Mouse (Mus musculus) kidney, embryonic 14.5 days (tissue): ENCODE data around the gene Gipc2. TPM values are rescaled to one million over a fixed set of nuclear protein-coding genes. Genes with fewer than 3 reads are reported as not detected.
A peak's percentile ranks its signal among the peaks of the same experiment; 100 is the strongest.

Experiments used
- ATAC-seq: fragments of 200-750 bp; cut with Nextera tagmentation; 2 replicates; pipeline ENCODE4 v1.8.0; 2017; ENCODE audit warnings: moderate number of reproducible peaks, mild to moderate bottlenecking, moderate TSS enrichment, moderate library complexity; ENCODE audit not compliant: low FRiP score, low TSS enrichment
- H3K27ac ChIP-seq: fragments of 300-500 bp; sonication (generic); 2 replicates; pipeline ENCODE4 v1.5.1; 2014; ENCODE audit warnings: low read depth, mild to moderate bottlenecking, low read length, moderate library complexity, mixed read lengths
- H3K27me3 ChIP-seq: fragments of 300-500 bp; sonication (generic); 2 replicates; pipeline ENCODE4 v1.6.1; 2014; ENCODE audit warnings: mild to moderate bottlenecking, low read length; ENCODE audit not compliant: control insufficient read depth, insufficient read depth
- H3K36me3 ChIP-seq: fragments of 300-500 bp; sonication (generic); 2 replicates; pipeline ENCODE4 v1.6.1; 2014; ENCODE audit warnings: low read length, mixed read lengths; ENCODE audit not compliant: control insufficient read depth, insufficient read depth
- H3K4me1 ChIP-seq: fragments of 300-500 bp; sonication (generic); 2 replicates; pipeline ENCODE4 v1.6.1; 2014; ENCODE audit warnings: low read length, mixed read lengths; ENCODE audit not compliant: control insufficient read depth, insufficient read depth
- H3K4me2 ChIP-seq: fragments of 300-500 bp; sonication (generic); replicated peaks from 2 replicates; pipeline ENCODE4 v1.6.1; 2014; ENCODE audit warnings: low read depth, mild to moderate bottlenecking, low read length
- H3K4me3 ChIP-seq: fragments of 300-500 bp; sonication (generic); 2 replicates; pipeline ENCODE4 v1.5.1; 2014; ENCODE audit warnings: mild to moderate bottlenecking, low read length
- H3K9ac ChIP-seq: fragments of 300-500 bp; sonication (generic); 2 replicates; pipeline ENCODE4 v1.6.1; 2014; ENCODE audit warnings: low read depth, mild to moderate bottlenecking, low read length, moderate library complexity
- H3K9me3 ChIP-seq: fragments of 300-500 bp; sonication (generic); 2 replicates; pipeline ENCODE4 v1.6.1; 2016; ENCODE audit warnings: low read length; ENCODE audit not compliant: control insufficient read depth
- WGBS: fragments of 180-500 bp; shearing (Covaris S2); extraction: QIAGEN DNeasy Blood & Tissue Kit; methylation state at CpG from one replicate; pipeline ENCODE4 v1.1.7; 2014; 5-methylcytosine and 5-hydroxymethylcytosine counted together
- polyA plus RNA-seq: library from polyadenylated mRNA; unstranded; fragments of >200 nt; fragmentation: Nextera tagmentation; extraction: Ambion mirVana; gene quantifications from 2 replicates; pipeline ENCODE4 v1.2.1, GENCODE M21; 2014

Gipc2 gene
- polyA plus RNA-seq, 1 experiment from 2014 or later: 22.2 TPM

DNA sequence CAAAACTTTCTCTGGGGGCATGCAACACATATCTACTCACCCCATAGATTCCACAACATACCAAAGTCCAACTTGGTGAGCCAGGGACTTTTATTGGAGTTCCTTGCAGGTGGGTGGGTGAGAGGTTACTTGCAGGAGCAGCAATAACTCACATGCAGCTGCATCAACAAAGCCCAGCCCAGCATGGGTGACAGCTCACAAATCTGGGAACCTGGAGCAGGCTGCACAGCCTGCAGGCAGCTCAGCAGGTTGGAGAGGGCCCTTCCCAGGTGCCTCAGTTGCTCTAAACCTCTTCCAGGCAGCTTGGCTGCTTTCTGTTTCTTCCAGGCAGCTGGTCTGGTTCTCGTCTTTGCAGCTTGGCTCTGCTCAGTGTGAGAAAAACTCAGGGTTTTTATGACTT, 13.3 kb upstream of the Gipc2 start:
- Histone ChIP-seq H3K4me3 (no peak overlapping the region), H3K9me3 (no peaks in the 10 kb centered on the region), H3K36me3 (peaks cover under 1% of the 10 kb centered on the region; the same call in 1 of the 2 replicates), H3K27ac (no peak overlapping the region), H3K4me2 (no peak overlapping the region), H3K27me3 (no peaks in the 10 kb centered on the region), H3K4me1 (no peaks in the 10 kb centered on the region), H3K9ac (no peak overlapping the region)
- WGBS: 24% methylated on average over 1 of the region's 1 CpGs
- peak; percentile 66 for ATAC-seq

DNA sequence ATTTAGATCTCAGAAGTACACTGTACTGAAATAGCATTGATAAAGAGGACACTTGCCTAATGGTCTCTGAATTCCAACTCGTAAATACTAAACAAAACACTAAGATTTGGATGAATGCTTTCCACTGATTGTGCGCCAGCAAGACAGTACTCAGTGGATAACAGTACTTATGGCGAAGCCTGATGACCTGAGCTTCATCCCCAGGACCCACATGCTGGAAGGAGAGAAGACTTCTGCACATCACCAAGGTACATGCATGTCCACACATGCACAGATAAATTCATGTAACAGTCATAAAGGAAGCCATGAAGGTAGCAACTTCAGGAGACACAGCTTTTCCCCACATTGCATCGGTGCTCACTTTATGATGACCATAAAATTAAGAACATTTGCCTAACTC, 12.8 kb upstream of the Gipc2 start:
- Histone ChIP-seq H3K27me3 (no peaks in the 10 kb centered on the region), H3K4me2 (no peak overlapping the region), H3K36me3 (no peaks in the 10 kb centered on the region), H3K9me3 (no peaks in the 10 kb centered on the region), H3K4me3 (no peak overlapping the region), H3K9ac (no peak overlapping the region), H3K27ac (no peak overlapping the region), H3K4me1 (no peaks in the 10 kb centered on the region)
- no peak for ATAC-seq
- WGBS: 70% methylated on average over 4 of the region's 4 CpGs

DNA sequence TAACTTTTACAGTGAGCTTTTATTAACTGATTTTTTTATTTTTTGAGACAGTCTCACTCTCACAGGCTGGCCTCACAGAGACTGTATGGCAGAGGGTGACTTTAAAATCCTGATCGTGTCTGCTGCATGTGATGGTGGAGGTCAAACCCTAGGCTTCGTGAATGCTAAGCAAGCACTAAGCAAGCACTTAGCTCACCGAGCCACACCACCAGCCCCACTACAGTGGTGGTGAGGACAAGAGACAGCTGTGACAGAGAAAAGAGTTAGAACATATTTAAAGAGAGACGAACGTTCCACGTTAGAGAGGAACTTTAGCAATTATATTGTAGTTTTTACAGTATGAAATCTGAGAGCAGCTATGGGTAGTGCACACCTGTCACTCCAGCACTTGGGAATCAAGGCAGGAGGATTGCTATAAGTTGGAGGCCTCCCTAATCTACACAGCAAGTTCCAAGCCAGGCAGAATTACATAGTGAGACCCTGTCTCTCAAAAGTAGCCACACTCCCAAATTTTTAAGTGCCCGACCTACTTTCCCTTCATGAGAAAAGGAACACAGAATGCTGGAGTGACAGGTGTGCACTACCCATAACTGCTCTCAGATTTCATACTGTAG, 6.4 kb upstream of the Gipc2 start:
- Histone ChIP-seq H3K27ac (no peak overlapping the region), H3K9me3 (no peaks in the 10 kb centered on the region), H3K27me3 (no peaks in the 10 kb centered on the region), H3K9ac (no peak overlapping the region), H3K36me3 (no peaks in the 10 kb centered on the region), H3K4me2 (no peak overlapping the region), H3K4me1 (0 out of 2 replicates have a peak, but pooled peaks cover under 1% of the 10 kb centered on the region), H3K4me3 (no peak overlapping the region)
- 74% methylated on average over 7 of the region's 7 CpGs for WGBS
- no peak for ATAC-seq

DNA sequence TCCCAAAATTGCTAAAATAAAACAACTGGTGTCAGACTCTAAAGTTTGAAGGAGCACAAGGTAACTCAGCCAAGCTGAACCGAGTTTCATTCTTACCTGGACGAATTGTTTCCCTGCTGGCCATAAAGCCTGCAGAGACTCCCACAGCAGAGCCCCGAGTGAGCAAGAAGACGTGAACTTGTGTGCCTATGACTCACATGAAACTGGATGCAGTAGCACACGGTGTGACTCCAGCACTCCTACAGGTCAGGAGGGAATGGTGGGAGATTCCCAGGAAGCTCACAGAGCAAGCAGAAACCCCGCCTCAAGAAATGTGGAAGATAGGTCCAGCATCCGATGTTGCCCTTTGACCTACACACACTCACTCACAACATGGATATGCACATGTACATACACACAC, 5.8 kb upstream of the Gipc2 start:
- Histone ChIP-seq H3K4me3 (no peak overlapping the region), H3K4me2 (no peak overlapping the region), H3K27ac (no peak overlapping the region), H3K9ac (no peak overlapping the region), H3K4me1 (peaks cover 6% of the 10 kb centered on the region; the same call in 1 of the 2 replicates), H3K9me3 (no peaks in the 10 kb centered on the region), H3K27me3 (no peaks in the 10 kb centered on the region), H3K36me3 (no peaks in the 10 kb centered on the region)
- no peak for ATAC-seq
- 51% methylated on average over 7 of the region's 7 CpGs for WGBS

DNA sequence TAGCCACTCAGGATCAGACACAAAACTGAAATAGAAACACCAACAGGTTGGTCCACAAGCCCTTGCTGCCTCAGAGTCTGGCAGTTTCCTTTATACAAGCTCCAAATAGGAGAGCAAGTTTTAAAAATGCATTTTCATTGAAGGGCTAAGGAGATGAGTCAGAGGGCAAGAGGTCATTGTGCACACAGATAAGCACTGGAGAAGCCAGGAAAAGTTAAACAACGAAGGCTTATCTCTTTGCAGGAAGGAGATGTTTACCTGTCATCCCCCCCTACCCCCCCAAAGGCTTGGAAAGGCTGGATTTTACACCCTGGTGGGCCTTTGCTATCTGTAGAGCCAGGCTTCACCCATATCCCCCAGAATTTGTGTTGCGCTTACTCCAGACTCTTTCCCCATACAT, 5.2 kb upstream of the Gipc2 start:
- Histone ChIP-seq H3K27me3 (no peaks in the 10 kb centered on the region), H3K4me2 (no peak overlapping the region), H3K36me3 (no peaks in the 10 kb centered on the region), H3K4me3 (no peak overlapping the region), H3K9ac (no peak overlapping the region), H3K4me1 (peaks cover 8% of the 10 kb centered on the region; the same call in 1 of the 2 replicates), H3K9me3 (no peaks in the 10 kb centered on the region), H3K27ac (no peak overlapping the region)
- ATAC-seq: no peak
- 67% methylated on average over 2 of the region's 2 CpGs for WGBS

DNA sequence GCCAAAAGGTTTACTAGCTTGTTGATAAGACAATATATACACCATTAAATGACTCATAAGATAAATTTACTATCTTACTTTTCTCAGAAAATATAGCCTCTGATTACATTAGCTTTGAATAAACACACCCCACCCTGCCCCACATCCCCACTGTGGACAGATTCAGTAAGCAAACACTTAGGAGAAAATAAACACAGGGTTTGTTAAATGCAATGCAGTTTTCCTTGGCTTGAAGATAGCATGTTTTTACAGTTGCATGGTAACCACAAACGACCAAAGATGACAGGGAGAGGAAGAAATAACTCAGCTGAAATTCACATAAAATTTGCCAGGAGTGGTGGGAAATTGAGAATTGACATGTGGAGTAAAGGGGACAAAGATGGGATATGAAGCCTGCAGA, 4.4 kb upstream of the Gipc2 start:
- no peak for ATAC-seq

DNA sequence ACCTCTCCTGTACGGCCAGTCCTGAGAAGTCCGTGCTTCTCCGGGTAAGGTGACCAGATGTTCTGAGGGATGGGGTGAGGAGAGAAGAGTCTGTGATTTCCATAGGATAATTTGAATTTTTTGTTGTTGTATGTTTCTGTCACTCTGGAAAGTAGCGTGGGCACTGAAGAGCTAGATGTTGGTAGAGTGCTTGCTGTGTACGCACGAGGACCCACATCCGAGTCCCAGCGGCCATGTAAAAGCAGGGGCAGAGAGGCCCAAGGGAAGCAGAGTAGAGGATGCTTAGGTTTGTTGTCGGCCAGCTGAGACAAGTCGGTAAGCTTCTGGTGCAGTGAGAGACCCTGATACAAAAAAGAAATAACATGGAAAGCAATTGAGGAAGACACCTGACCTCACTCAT, 2.0 kb upstream of the Gipc2 start:
- Histone ChIP-seq H3K9me3 (no peaks in the 10 kb centered on the region), H3K4me2 (no peak overlapping the region), H3K9ac (no peak overlapping the region), H3K27me3 (peaks cover 9% of the 10 kb centered on the region), H3K36me3 (no peaks in the 10 kb centered on the region), H3K27ac (no peak overlapping the region), H3K4me3 (no peak overlapping the region), H3K4me1 (peaks cover 22% of the 10 kb centered on the region; the same call in 1 of the 2 replicates)
- 93% methylated on average over 10 of the region's 10 CpGs for WGBS
- ATAC-seq: no peak

More for the DNA sequence above, 4.4 kb upstream of the Gipc2 start:
- 36% methylated on average over 1 of the region's 1 CpGs for WGBS
- H3K4me2 ChIP-seq: no peak overlapping the region
- no peaks in the 10 kb centered on the region for H3K36me3 ChIP-seq
- peaks cover 8% of the 10 kb centered on the region for H3K27me3 ChIP-seq
- peaks cover 15% of the 10 kb centered on the region; the same call in 1 of the 2 replicates for H3K4me1 ChIP-seq
- no peak overlapping the region for H3K4me3 ChIP-seq
- no peak overlapping the region for H3K9ac ChIP-seq
- no peaks in the 10 kb centered on the region for H3K9me3 ChIP-seq
- no peak overlapping the region for H3K27ac ChIP-seq

DNA sequence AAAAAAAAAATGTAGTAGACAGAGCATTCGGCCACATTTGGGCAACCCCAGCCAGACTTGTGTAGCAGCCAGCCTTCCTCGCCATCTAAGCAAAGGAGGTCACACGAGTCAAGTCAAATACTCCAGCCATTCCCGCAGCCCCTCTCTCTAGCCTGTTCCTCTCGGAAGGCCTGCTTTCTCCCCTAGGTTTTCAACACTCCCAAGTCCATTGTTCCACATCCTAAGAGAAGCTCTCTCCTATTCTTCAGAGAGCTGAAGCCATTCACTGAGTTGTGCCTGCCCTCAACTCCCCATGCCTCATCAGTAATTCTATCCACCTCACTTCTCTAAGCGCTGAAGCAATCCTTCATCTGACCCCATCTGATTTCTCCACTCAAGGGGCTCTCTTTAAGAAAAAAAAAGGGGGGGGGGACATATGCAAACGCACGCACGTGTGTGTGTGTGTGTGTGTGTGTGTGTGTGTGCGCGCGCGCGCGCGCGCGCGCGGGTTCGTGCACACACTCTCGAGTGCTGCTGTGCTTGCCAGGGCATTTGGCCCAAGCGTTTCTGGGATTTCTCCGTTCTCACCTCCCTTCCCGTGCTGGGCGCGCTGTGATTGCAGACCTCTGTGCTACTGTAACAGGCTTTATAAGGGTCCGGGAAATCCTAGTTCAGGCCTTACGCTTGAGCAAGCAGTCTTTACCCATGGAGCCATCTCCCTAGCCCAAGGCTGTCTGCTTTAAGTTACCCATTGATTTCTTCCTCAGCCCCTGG, 845 bp upstream of the Gipc2 start:
- Histone ChIP-seq H3K9ac (no peak overlapping the region), H3K27ac (no peak overlapping the region), H3K9me3 (no peaks in the 10 kb centered on the region), H3K4me3 (peak overlapping the region; percentile 26), H3K27me3 (peaks cover 9% of the 10 kb centered on the region), H3K36me3 (no peaks in the 10 kb centered on the region), H3K4me2 (peak overlapping the region; percentile 47), H3K4me1 (peaks cover 22% of the 10 kb centered on the region; the same call in 1 of the 2 replicates)
- WGBS: 7% methylated on average over 29 of the region's 29 CpGs
- peak; percentile 44; the same call in 1 of the 2 replicates for ATAC-seq
